Comparison of ENCODE assay signal across 11 mouse cellular contexts in genomic region chr15:45763225-45763624, GRCm38 (mm10).
DNase-seq lines count a peak whose midpoint lies in the region; ATAC-seq and TF ChIP-seq lines count a peak whose summit lies in the region.
"Had no signal": no experiment of that assay in that cellular context is flagged by ENCODE, and none has a peak within 500 bp of the region (broad histone marks: within the 10 kb centered on the region; RNA-seq: fewer than 3 reads in every experiment).

No protein-coding gene starts in this region.

- 41% methylated on average over 2 of the region's 2 CpGs for WGBS in lung, adult 2 months

- no peak for ATAC-seq in cerebellum, adult (ENCODE audit: insufficient number of reproducible peaks, low FRiP score, low TSS enrichment)

- H3K4me1 ChIP-seq in lung, adult 2 months (ENCODE audit: control insufficient read depth, insufficient read depth, low read length) = no peaks in the 10 kb centered on the region
- H3K4me1 ChIP-seq: limb, embryonic 12.5 days; neural tube, embryonic 12.5 days had no signal

- TF ChIP-seq POLR2A in brain, embryonic 14.5 days (IDR thresholded peaks at IDR 0.05; ENCODE audit: borderline replicate concordance, extremely low read depth, insufficient read depth, insufficient read length, poor library complexity, severe bottlenecking) = no peak
- no peak for TF ChIP-seq POLR2A in lung, adult 2 months (IDR thresholded peaks at IDR 0.05; ENCODE audit: borderline replicate concordance, extremely low read depth, low read depth, low read length)

- TF ChIP-seq CTCF in brain, embryonic 14.5 days (IDR thresholded peaks at IDR 0.05; ENCODE audit: borderline replicate concordance, extremely low read depth, insufficient read depth, insufficient read length) = peak; percentile 39; the same call in 1 of the 2 replicates
- no peak for TF ChIP-seq CTCF in lung, adult 2 months (IDR thresholded peaks at IDR 0.05; ENCODE audit: insufficient read depth, low read length)

- peak; percentile 5 to 9 for DNase-seq in cerebellum, adult 18-20 months
- peak; percentile 7 for DNase-seq in kidney, postnatal 10 days
- DNase-seq in kidney, postnatal 14 days = no peak
- peak; percentile 2 for DNase-seq in 416B (ENCODE audit: low read depth)
- peak; percentile 26 for DNase-seq in brain, embryonic 14.5 days (ENCODE audit: low read depth)
- DNase-seq in lung, adult 2 months = no peak
- no peak for DNase-seq in spleen, postnatal 10 days (ENCODE audit: low spot score in 2 of 2)
- DNase-seq: kidney, postnatal 25 days had no signal

- no peak overlapping the region for H3K4me3 ChIP-seq in lung, adult 2 months (replicated peaks; ENCODE audit: extremely low read depth, low read depth, low read length)
- H3K4me3 ChIP-seq: limb, embryonic 12.5 days; neural tube, embryonic 12.5 days had no signal

Comparison
In these comparisons a context has a peak if more than half of its experiments do, and no peak if none do; other contexts are left out.
1. DNase-seq: peak in cerebellum, adult 18-20 months (2 of 2), kidney, postnatal 10 days (single experiment), 416B (single experiment) and brain, embryonic 14.5 days (single experiment); none in kidney, postnatal 14 days (single experiment), lung, adult 2 months (single experiment) and spleen, postnatal 10 days (0 of 2).